Mouse (Mus musculus) MEL (cell line): ENCODE results near the gene Txnrd3. TPM values are rescaled to one million over a fixed set of nuclear protein-coding genes. Genes with fewer than 3 reads are reported as not detected.

Experiments
- DNase-seq: peaks from one replicate; pipeline ENCODE4 v3.0.0; 2011; ENCODE audit warnings: low read depth, low spot score
- H3K27ac ChIP-seq: 2 replicates; pipeline ENCODE4 v1.5.1; 2012; ENCODE audit warnings: low read depth, mild to moderate bottlenecking, control low read depth, low read length, moderate library complexity; ENCODE audit not compliant: control insufficient read depth
- H3K27me3 ChIP-seq, 2 experiments: fragments of 150-350 bp in 1 of 2; sonication (generic) in 1 of 2; 2 replicates each; pipeline ENCODE4 v1.6.1; 2012; ENCODE audit warnings: low read length in 2 of 2, mild to moderate bottlenecking in 2 of 2, improper control_type of control experiment in 1 of 2, moderate library complexity in 1 of 2; ENCODE audit not compliant: insufficient read depth in 2 of 2, control insufficient read depth in 1 of 2
- H3K36me3 ChIP-seq, 2 experiments: 2 replicates each; pipeline ENCODE4 v1.6.1; 2012 to 2014; ENCODE audit warnings: low read length in 2 of 2, improper control_type of control experiment in 1 of 2, inconsistent platforms in 1 of 2, mild to moderate bottlenecking in 1 of 2; ENCODE audit not compliant: insufficient read depth in 2 of 2, control insufficient read depth in 1 of 2
- H3K4me1 ChIP-seq, 2 experiments: fragments of 150-350 bp in 1 of 2; sonication (generic) in 1 of 2; 2 replicates each; pipeline ENCODE4 v1.6.1; 2012; ENCODE audit warnings: low read length in 2 of 2, improper control_type of control experiment in 1 of 2, mild to moderate bottlenecking in 1 of 2; ENCODE audit not compliant: insufficient read depth in 2 of 2, control insufficient read depth in 1 of 2
- H3K4me3 ChIP-seq, 2 experiments: fragments of 150-350 bp in 1 of 2; sonication (generic) in 1 of 2; 2 replicates each; pipeline ENCODE4 v1.5.1; 2012; ENCODE audit warnings: low read depth in 2 of 2, low read length in 2 of 2, mild to moderate bottlenecking in 2 of 2, moderate library complexity in 2 of 2, control low read depth in 1 of 2, improper control_type of control experiment in 1 of 2; ENCODE audit not compliant: control insufficient read depth in 1 of 2, insufficient read depth in 1 of 2
- H3K79me2 ChIP-seq: 2 replicates; pipeline ENCODE4 v1.6.1; 2012; ENCODE audit warnings: mild to moderate bottlenecking, low read length, moderate library complexity; ENCODE audit not compliant: control insufficient read depth, poor library complexity, insufficient read depth
- H3K9ac ChIP-seq: 2 replicates; pipeline ENCODE4 v1.6.1; 2012; ENCODE audit warnings: low read depth, mild to moderate bottlenecking, control low read depth, low read length, moderate library complexity; ENCODE audit not compliant: control insufficient read depth, poor library complexity, severe bottlenecking
- H3K9me3 ChIP-seq: fragments of 150-350 bp; sonication (generic); replicated peaks from 2 replicates; pipeline ENCODE4 v1.6.1; 2012; ENCODE audit warnings: mild to moderate bottlenecking, low read length, improper control_type of control experiment, moderate library complexity; ENCODE audit not compliant: insufficient read depth
- BHLHE40 ChIP-seq: IDR thresholded peaks from 2 replicates; pipeline ENCODE4 v1.6.1; 2012; ENCODE audit warnings: low read depth, mild to moderate bottlenecking, inconsistent platforms, low read length, improper control_type of control experiment, borderline replicate concordance
- CHD2 ChIP-seq: IDR thresholded peaks from 2 replicates; pipeline ENCODE4 v1.6.1; 2011; ENCODE audit warnings: low read length, improper control_type of control experiment
- E2F4 ChIP-seq: IDR thresholded peaks from 2 replicates; pipeline ENCODE4 v1.6.1; 2011; ENCODE audit warnings: low read depth, low read length, improper control_type of control experiment, borderline replicate concordance
- ELF1 ChIP-seq: IDR thresholded peaks from 2 replicates; pipeline ENCODE4 v1.6.1; 2014; ENCODE audit warnings: low read depth, mild to moderate bottlenecking, inconsistent platforms, low read length, improper control_type of control experiment, moderate library complexity
- ETS1 ChIP-seq: IDR thresholded peaks from 2 replicates; pipeline ENCODE4 v1.6.1; 2012; ENCODE audit warnings: low read depth, mild to moderate bottlenecking, inconsistent platforms, low read length, improper control_type of control experiment, moderate library complexity
- GABPA ChIP-seq: IDR thresholded peaks from 2 replicates; pipeline ENCODE4 v1.6.1; 2012; ENCODE audit warnings: low read depth, mild to moderate bottlenecking, inconsistent platforms, low read length, improper control_type of control experiment, moderate library complexity
- GATA1 ChIP-seq: IDR thresholded peaks from 2 replicates; pipeline ENCODE4 v1.6.1; 2011; ENCODE audit warnings: low read depth, low read length, improper control_type of control experiment
- MAZ ChIP-seq: IDR thresholded peaks from 2 replicates; pipeline ENCODE4 v1.6.1; 2012; ENCODE audit warnings: low read depth, mild to moderate bottlenecking, inconsistent platforms, low read length, improper control_type of control experiment
- MEF2A ChIP-seq: IDR thresholded peaks from 2 replicates; pipeline ENCODE4 v1.6.1; 2014; ENCODE audit warnings: low read depth, mild to moderate bottlenecking, inconsistent platforms, low read length, improper control_type of control experiment; ENCODE audit not compliant: poor library complexity, insufficient replicate concordance, severe bottlenecking; ENCODE audit errors: extremely low read depth
- MYB ChIP-seq: IDR thresholded peaks from 2 replicates; pipeline ENCODE4 v1.6.1; 2011; ENCODE audit warnings: mild to moderate bottlenecking, low read depth, low read length, improper control_type of control experiment
- NRF1 ChIP-seq: IDR thresholded peaks from 2 replicates; pipeline ENCODE4 v1.6.1; 2014; ENCODE audit warnings: low read depth, mild to moderate bottlenecking, inconsistent platforms, low read length, improper control_type of control experiment, moderate library complexity; ENCODE audit not compliant: poor library complexity, insufficient read depth, severe bottlenecking
- RAD21 ChIP-seq: IDR thresholded peaks from 2 replicates; pipeline ENCODE4 v1.6.1; 2011; ENCODE audit warnings: mild to moderate bottlenecking, low read depth, low read length, improper control_type of control experiment
- SIN3A ChIP-seq: IDR thresholded peaks from 2 replicates; pipeline ENCODE4 v1.6.1; 2012; ENCODE audit warnings: low read length, improper control_type of control experiment, inconsistent platforms
- TCF12 ChIP-seq: IDR thresholded peaks from 2 replicates; pipeline ENCODE4 v1.6.1; 2014; ENCODE audit warnings: low read depth, mild to moderate bottlenecking, inconsistent platforms, low read length, improper control_type of control experiment, moderate library complexity
- UBTF ChIP-seq: IDR thresholded peaks from 2 replicates; pipeline ENCODE4 v1.6.1; 2012; ENCODE audit warnings: low read depth, mild to moderate bottlenecking, inconsistent platforms, low read length, improper control_type of control experiment, moderate library complexity, borderline replicate concordance; ENCODE audit not compliant: insufficient read depth
- USF2 ChIP-seq, 2 experiments: IDR thresholded peaks; 2 replicates each; pipeline ENCODE4 v1.6.1; 2011 to 2012; ENCODE audit warnings: improper control_type of control experiment in 2 of 2, low read length in 2 of 2, borderline replicate concordance in 1 of 2, inconsistent platforms in 1 of 2, low read depth in 1 of 2, mild to moderate bottlenecking in 1 of 2; ENCODE audit not compliant: insufficient read depth in 1 of 2
- ZKSCAN1 ChIP-seq: IDR thresholded peaks from 2 replicates; pipeline ENCODE4 v1.6.1; 2012; ENCODE audit warnings: low read depth, mild to moderate bottlenecking, inconsistent platforms, low read length, improper control_type of control experiment, moderate library complexity
- ZMIZ1 ChIP-seq: IDR thresholded peaks from 2 replicates; pipeline ENCODE4 v1.6.1; 2012; ENCODE audit warnings: low read depth, mild to moderate bottlenecking, inconsistent platforms, low read length, improper control_type of control experiment, moderate library complexity
- ZNF384 ChIP-seq: IDR thresholded peaks from 2 replicates; pipeline ENCODE4 v1.6.1; 2012; ENCODE audit warnings: low read depth, mild to moderate bottlenecking, inconsistent platforms, low read length, improper control_type of control experiment
- polyA plus RNA-seq, 2 experiments: library from polyadenylated mRNA; stranded (reverse) in 1 of 2; unstranded in 1 of 2; fragments of >175 nt in 1 of 2; fragments of >200 nt in 1 of 2; gene quantifications; 2 replicates each; pipeline versions ENCODE4 v1.2.1 to v1.2.4; 2012; ENCODE audit warnings: low replicate concordance in 2 of 2, low read depth in 1 of 2; ENCODE audit not compliant: insufficient read length in 2 of 2, insufficient read depth in 1 of 2, missing spikeins in 1 of 2
- total RNA-seq: library from RNA; depleted of rRNA; stranded (reverse); fragments of 300-350 nt; gene quantifications from 2 replicates; pipeline ENCODE4 v1.2.3, GENCODE M21; 2012

Txnrd3 gene
- total and polyA plus RNA-seq, 3 experiments, result 8.7 to 15.1 TPM; not detected in 1

- Histone ChIP-seq H3K27me3 (no peaks in the 10 kb centered on the region), H3K9ac (no peak overlapping the region), H3K4me3 (no peak overlapping the region), H3K9me3 (no peaks in the 10 kb centered on the region), H3K79me2 (no peaks in the 10 kb centered on the region), H3K27ac (no peak overlapping the region), H3K36me3 (no peaks in the 10 kb centered on the region), H3K4me1 (no peaks in the 10 kb centered on the region)
- TF ChIP-seq ELF1 (no peak), BHLHE40 (no peak), NRF1 (no peak)
- DNase-seq, result no peak
Measured at GRCm38 (mm10) chr6:89706624-89707023, 62.8 kb downstream of the Txnrd3 start.

- H3K9ac ChIP-seq, result no peak within 1 kb of the TSS
- H3K4me1 ChIP-seq, result no peaks in the 10 kb centered on the region
- H3K27ac ChIP-seq, result no peak within 1 kb of the TSS
- no peak for DNase-seq
- H3K27me3 ChIP-seq, result no peaks in the 10 kb centered on the region
- H3K9me3 ChIP-seq, result no peaks in the 10 kb centered on the region
- H3K36me3 ChIP-seq, result no peaks in the 10 kb centered on the region
- no peaks in the 10 kb centered on the region for H3K79me2 ChIP-seq
- TF ChIP-seq ZMIZ1, result no peak
- TF ChIP-seq E2F4, result no peak
- TF ChIP-seq GATA1, result no peak
- no peak for TF ChIP-seq ZKSCAN1
- no peak for TF ChIP-seq CHD2
- H3K4me3 ChIP-seq, result no peak within 1 kb of the TSS
Measured at GRCm38 (mm10) chr6:89707240-89707639, 63.5 kb downstream of the Txnrd3 start, which contains the start of gene Vmn1r40. TSS of gene Vmn1r40 (plus strand) at chr6:89707540.

- Histone ChIP-seq H3K27me3 (no peaks in the 10 kb centered on the region), H3K36me3 (no peaks in the 10 kb centered on the region), H3K4me1 (no peaks in the 10 kb centered on the region), H3K27ac (no peak overlapping the region), H3K9ac (no peak overlapping the region), H3K79me2 (no peaks in the 10 kb centered on the region), H3K4me3 (no peak overlapping the region), H3K9me3 (no peaks in the 10 kb centered on the region)
- DNase-seq, result no peak
- no peak for TF ChIP-seq UBTF
- TF ChIP-seq RAD21, result no peak
- TF ChIP-seq ETS1, result no peak
- TF ChIP-seq GABPA, result no peak
- TF ChIP-seq ZMIZ1, result no peak
- no peak for TF ChIP-seq ZNF384
- no peak for TF ChIP-seq MYB
- no peak for TF ChIP-seq BHLHE40
- TF ChIP-seq USF2 (IDR thresholded peaks at IDR 0.05; ENCODE audit: borderline replicate concordance in 1 of 2, insufficient read depth in 1 of 2, low read depth in 1 of 2, low read length in 2 of 2), result no peak
- no peak for TF ChIP-seq MAZ
- TF ChIP-seq MEF2A, result no peak
- no peak for TF ChIP-seq GATA1
- no peak for TF ChIP-seq ZKSCAN1
- TF ChIP-seq TCF12, result no peak
- no peak for TF ChIP-seq SIN3A
Measured at GRCm38 (mm10) chr6:89718051-89718450, 74.3 kb downstream of the Txnrd3 start.
